Mouse (Mus musculus): ENCODE data around the gene Sigirr.

GRCm38 (mm10) chr7:141144650-141145049, 44.3 kb upstream of the Sigirr start:
- TF ChIP-seq CTCF (IDR thresholded peaks at IDR 0.05; ENCODE audit: low read depth), result no peak
- TF ChIP-seq EP300 (IDR thresholded peaks at IDR 0.05; ENCODE audit: low read depth), result no peak
